Mouse (Mus musculus): Measurements from ENCODE around the gene Plpp2. TPM values are rescaled to one million over a fixed set of nuclear protein-coding genes. Genes with fewer than 3 reads are reported as not detected.

The Plpp2 gene
- polyA plus RNA-seq, 2 experiments = 15.9 to 26.1 TPM

- H3K4me2 ChIP-seq (replicated peaks; ENCODE audit: low read depth, low read length, severe bottlenecking) = no peak overlapping the region
- no peaks in the 10 kb centered on the region for H3K36me3 ChIP-seq (ENCODE audit: control insufficient read depth, insufficient read depth, low read length)
- no peak for TF ChIP-seq POLR2A (IDR thresholded peaks at IDR 0.05; ENCODE audit: borderline replicate concordance, extremely low read depth, insufficient read depth, insufficient read length)
- no peak overlapping the region for H3K4me3 ChIP-seq (replicated peaks; ENCODE audit: low read length)
- WGBS = 85% methylated on average over 6 of the region's 6 CpGs
- H3K9me3 ChIP-seq (ENCODE audit: control insufficient read depth, low read length) = no peaks in the 10 kb centered on the region
- H3K9ac ChIP-seq (ENCODE audit: low read depth, low read length, severe bottlenecking) = no peak overlapping the region
- H3K27ac ChIP-seq (replicated peaks; ENCODE audit: low read depth, low read length) = no peak overlapping the region
- no peaks in the 10 kb centered on the region for H3K27me3 ChIP-seq (ENCODE audit: control insufficient read depth, insufficient read depth, low read length)
- DNase-seq (ENCODE audit: low spot score) = no peak
- ATAC-seq (ENCODE audit: low FRiP score, low read depth) = no peak
- H3K4me1 ChIP-seq (ENCODE audit: control insufficient read depth, insufficient read depth, low read length) = no peaks in the 10 kb centered on the region
These were observed 40.0 kb upstream of the Plpp2 start for GRCm38 (mm10) chr10:79573611-79574010.

GRCm38 (mm10) chr10:79571314-79571713, 37.7 kb upstream of the Plpp2 start:
- no peak overlapping the region for H3K9ac ChIP-seq (ENCODE audit: low read depth, low read length, severe bottlenecking)
- ATAC-seq (ENCODE audit: low FRiP score, low read depth) = no peak
- H3K4me3 ChIP-seq (replicated peaks; ENCODE audit: low read length) = no peak overlapping the region
- no peaks in the 10 kb centered on the region for H3K9me3 ChIP-seq (ENCODE audit: control insufficient read depth, low read length)
- TF ChIP-seq POLR2A (IDR thresholded peaks at IDR 0.05; ENCODE audit: borderline replicate concordance, extremely low read depth, insufficient read depth, insufficient read length) = no peak
- WGBS = 90% methylated on average over 2 of the region's 2 CpGs
- no peaks in the 10 kb centered on the region for H3K36me3 ChIP-seq (ENCODE audit: control insufficient read depth, insufficient read depth, low read length)
- no peak overlapping the region for H3K27ac ChIP-seq (replicated peaks; ENCODE audit: low read depth, low read length)
- no peak overlapping the region for H3K4me2 ChIP-seq (replicated peaks; ENCODE audit: low read depth, low read length, severe bottlenecking)
- no peaks in the 10 kb centered on the region for H3K27me3 ChIP-seq (ENCODE audit: control insufficient read depth, insufficient read depth, low read length)
- no peaks in the 10 kb centered on the region for H3K4me1 ChIP-seq (ENCODE audit: control insufficient read depth, insufficient read depth, low read length)
- DNase-seq (ENCODE audit: low spot score) = no peak

GRCm38 (mm10) chr10:79569921-79570320, 36.3 kb upstream of the Plpp2 start:
- no peak overlapping the region for H3K4me2 ChIP-seq (replicated peaks; ENCODE audit: low read depth, low read length, severe bottlenecking)
- no peak overlapping the region for H3K27ac ChIP-seq (replicated peaks; ENCODE audit: low read depth, low read length)
- H3K4me1 ChIP-seq (ENCODE audit: control insufficient read depth, insufficient read depth, low read length) = no peaks in the 10 kb centered on the region
- no peaks in the 10 kb centered on the region for H3K27me3 ChIP-seq (ENCODE audit: control insufficient read depth, insufficient read depth, low read length)
- no peaks in the 10 kb centered on the region for H3K9me3 ChIP-seq (ENCODE audit: control insufficient read depth, low read length)
- no peak overlapping the region for H3K4me3 ChIP-seq (replicated peaks; ENCODE audit: low read length)
- no peak for ATAC-seq (ENCODE audit: low FRiP score, low read depth)
- no peak overlapping the region for H3K9ac ChIP-seq (ENCODE audit: low read depth, low read length, severe bottlenecking)
- 85% methylated on average over 5 of the region's 5 CpGs for WGBS
- DNase-seq (ENCODE audit: low spot score) = no peak
- no peak for TF ChIP-seq POLR2A (IDR thresholded peaks at IDR 0.05; ENCODE audit: borderline replicate concordance, extremely low read depth, insufficient read depth, insufficient read length)
- no peaks in the 10 kb centered on the region for H3K36me3 ChIP-seq (ENCODE audit: control insufficient read depth, insufficient read depth, low read length)

DNA sequence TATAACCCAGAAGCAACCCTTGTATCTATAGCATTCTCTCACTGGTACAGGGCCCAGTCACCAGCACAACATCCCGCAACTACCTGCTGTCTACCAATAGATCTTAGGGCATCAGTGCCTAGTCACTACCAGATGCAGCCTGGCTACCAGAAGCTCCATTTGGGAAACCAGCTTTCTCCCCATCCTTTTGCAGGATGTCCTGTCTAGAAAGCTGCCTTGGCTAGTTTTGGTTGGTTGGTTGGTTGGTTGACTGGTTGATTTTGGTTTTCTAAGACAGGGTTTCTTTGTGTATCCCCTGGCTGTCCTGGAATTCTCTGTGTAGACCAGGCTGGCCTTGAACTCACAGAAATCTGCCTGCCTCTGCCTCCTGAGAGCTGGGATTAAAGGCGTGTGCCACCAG, 26.1 kb upstream of the Plpp2 start:
- Histone ChIP-seq H3K4me2 (replicated peaks; ENCODE audit: low read depth, low read length, severe bottlenecking) (no peak overlapping the region), H3K9ac (ENCODE audit: low read depth, low read length, severe bottlenecking) (no peak overlapping the region), H3K4me1 (ENCODE audit: control insufficient read depth, insufficient read depth, low read length) (no peaks in the 10 kb centered on the region), H3K36me3 (ENCODE audit: control insufficient read depth, insufficient read depth, low read length) (no peaks in the 10 kb centered on the region), H3K27me3 (ENCODE audit: control insufficient read depth, insufficient read depth, low read length) (no peaks in the 10 kb centered on the region), H3K27ac (replicated peaks; ENCODE audit: low read depth, low read length) (no peak overlapping the region), H3K4me3 (replicated peaks; ENCODE audit: low read length) (no peak overlapping the region), H3K9me3 (ENCODE audit: control insufficient read depth, low read length) (0 out of 2 replicates have a peak, but pooled peaks cover 4% of the 10 kb centered on the region)
- no peak for TF ChIP-seq POLR2A (IDR thresholded peaks at IDR 0.05; ENCODE audit: borderline replicate concordance, extremely low read depth, insufficient read depth, insufficient read length)
- 91% methylated on average over 2 of the region's 2 CpGs for WGBS
- ATAC-seq (ENCODE audit: low FRiP score, low read depth) = no peak
- DNase-seq (ENCODE audit: low spot score) = no peak

DNA sequence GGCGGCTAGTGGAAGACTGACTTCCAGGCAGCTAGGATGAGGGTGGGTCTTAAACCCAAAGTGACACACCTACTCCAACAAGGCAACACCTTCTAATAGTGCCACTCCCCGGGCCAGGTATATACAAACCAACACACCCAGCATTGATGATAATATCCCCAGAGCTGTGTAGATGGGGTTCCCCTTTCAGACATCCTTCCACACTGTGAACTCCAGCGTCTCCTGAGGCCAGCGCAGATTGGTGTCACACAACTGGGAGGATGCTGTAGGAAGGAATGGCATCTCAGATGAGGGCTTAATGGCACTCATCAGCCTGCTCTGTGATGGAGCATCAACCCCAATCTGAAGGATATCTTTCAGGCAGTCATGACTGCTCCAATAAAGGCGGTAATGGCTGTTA, 23.9 kb upstream of the Plpp2 start:
- no peak for ATAC-seq (ENCODE audit: low FRiP score, low read depth)
- Histone ChIP-seq H3K9ac (ENCODE audit: low read depth, low read length, severe bottlenecking) (no peak overlapping the region), H3K4me3 (replicated peaks; ENCODE audit: low read length) (no peak overlapping the region), H3K4me2 (replicated peaks; ENCODE audit: low read depth, low read length, severe bottlenecking) (no peak overlapping the region), H3K4me1 (ENCODE audit: control insufficient read depth, insufficient read depth, low read length) (peaks cover 11% of the 10 kb centered on the region), H3K27ac (replicated peaks; ENCODE audit: low read depth, low read length) (no peak overlapping the region), H3K27me3 (ENCODE audit: control insufficient read depth, insufficient read depth, low read length) (no peaks in the 10 kb centered on the region), H3K9me3 (ENCODE audit: control insufficient read depth, low read length) (no peaks in the 10 kb centered on the region), H3K36me3 (ENCODE audit: control insufficient read depth, insufficient read depth, low read length) (no peaks in the 10 kb centered on the region)
- TF ChIP-seq POLR2A (IDR thresholded peaks at IDR 0.05; ENCODE audit: borderline replicate concordance, extremely low read depth, insufficient read depth, insufficient read length) = no peak
- DNase-seq (ENCODE audit: low spot score) = no peak
- 95% methylated on average over 5 of the region's 5 CpGs for WGBS

GRCm38 (mm10) chr10:79556951-79557350, 23.4 kb upstream of the Plpp2 start:
- H3K36me3 ChIP-seq (ENCODE audit: control insufficient read depth, insufficient read depth, low read length) = no peaks in the 10 kb centered on the region
- H3K4me1 ChIP-seq (ENCODE audit: control insufficient read depth, insufficient read depth, low read length) = peaks cover 11% of the 10 kb centered on the region
- no peaks in the 10 kb centered on the region for H3K9me3 ChIP-seq (ENCODE audit: control insufficient read depth, low read length)
- no peak overlapping the region for H3K9ac ChIP-seq (ENCODE audit: low read depth, low read length, severe bottlenecking)
- TF ChIP-seq POLR2A (IDR thresholded peaks at IDR 0.05; ENCODE audit: borderline replicate concordance, extremely low read depth, insufficient read depth, insufficient read length) = no peak
- H3K4me3 ChIP-seq (replicated peaks; ENCODE audit: low read length) = no peak overlapping the region
- WGBS = 85% methylated on average over 5 of the region's 5 CpGs
- DNase-seq (ENCODE audit: low spot score) = no peak
- H3K27ac ChIP-seq (replicated peaks; ENCODE audit: low read depth, low read length) = no peak overlapping the region
- H3K27me3 ChIP-seq (ENCODE audit: control insufficient read depth, insufficient read depth, low read length) = no peaks in the 10 kb centered on the region
- H3K4me2 ChIP-seq (replicated peaks; ENCODE audit: low read depth, low read length, severe bottlenecking) = no peak overlapping the region
- no peak for ATAC-seq (ENCODE audit: low FRiP score, low read depth)
